Mouse (Mus musculus) kidney, adult 2 months (tissue): ENCODE results near the gene S1pr5. TPM values are rescaled to one million over a fixed set of nuclear protein-coding genes. Genes with fewer than 3 reads are reported as not detected.

ENCODE experiments used
- DNase-seq: peaks from one replicate; pipeline ENCODE4 v3.0.0; 2021
- H3K27ac ChIP-seq: fragments of 200-500 bp; 2 replicates; pipeline ENCODE4 v1.5.1; 2012; ENCODE audit warnings: low read depth, low read length, control low read depth, inconsistent platforms; ENCODE audit not compliant: insufficient read depth
- H3K27me3 ChIP-seq: fragments of 200-500 bp; replicated peaks from 2 replicates; pipeline ENCODE4 v1.6.1; 2012; ENCODE audit warnings: mild to moderate bottlenecking, moderate library complexity, low read length, inconsistent platforms; ENCODE audit not compliant: control insufficient read depth, insufficient read depth
- H3K36me3 ChIP-seq: fragments of 200-500 bp; 2 replicates; pipeline ENCODE4 v1.6.1; 2012; ENCODE audit warnings: mild to moderate bottlenecking, moderate library complexity, low read length, inconsistent platforms; ENCODE audit not compliant: control insufficient read depth, insufficient read depth
- H3K4me1 ChIP-seq: fragments of 200-500 bp; 2 replicates; pipeline ENCODE4 v1.6.1; 2011; ENCODE audit warnings: low read length; ENCODE audit not compliant: control insufficient read depth, insufficient read depth
- H3K4me3 ChIP-seq: fragments of 200-500 bp; 2 replicates; pipeline ENCODE4 v1.5.1; 2011; ENCODE audit warnings: mild to moderate bottlenecking, low read depth, low read length, control low read depth; ENCODE audit not compliant: insufficient read depth
- CTCF ChIP-seq: fragments of 200-500 bp; conservative IDR thresholded peaks from 2 replicates; pipeline ENCODE4 v1.5.1; 2011; ENCODE audit warnings: low read depth, mild to moderate bottlenecking, control low read depth, low read length, moderate library complexity, mixed read lengths; ENCODE audit not compliant: insufficient read depth, insufficient read length
- POLR2A ChIP-seq: fragments of 200-500 bp; IDR thresholded peaks from one replicate; pipeline ENCODE4 v1.6.1; 2011; ENCODE audit warnings: low read depth, low read length, control low read depth
- WGBS: fragments of 180-500 bp; shearing (Covaris S2); methylation state at CpG from one replicate; pipeline ENCODE4 v1.1.7; 2018; 5-methylcytosine and 5-hydroxymethylcytosine counted together
- polyA plus RNA-seq: library from polyadenylated mRNA; depleted of rRNA; stranded (reverse); fragments of >200 nt; gene quantifications from 2 replicates; pipeline ENCODE4 v1.2.3, GENCODE M21; 2012

S1pr5 gene
- polyA plus RNA-seq, 1 experiment, result 0.39 TPM

GRCm38 (mm10) chr9:21244428-21245112 is 3.7 kb downstream of the S1pr5 start:
- Histone ChIP-seq H3K4me3 (peak overlapping the region; percentile 39; the same call in 1 of the 2 replicates), H3K27ac (no peak overlapping the region), H3K36me3 (no peaks in the 10 kb centered on the region), H3K27me3 (peaks cover 5% of the 10 kb centered on the region), H3K4me1 (peaks cover under 1% of the 10 kb centered on the region; the same call in 1 of the 2 replicates)
- WGBS, result under 1% methylated on average over 72 of the region's 72 CpGs
- TF ChIP-seq POLR2A (no peak), CTCF (no peak)
- peak; percentile 27 for DNase-seq

DNA sequence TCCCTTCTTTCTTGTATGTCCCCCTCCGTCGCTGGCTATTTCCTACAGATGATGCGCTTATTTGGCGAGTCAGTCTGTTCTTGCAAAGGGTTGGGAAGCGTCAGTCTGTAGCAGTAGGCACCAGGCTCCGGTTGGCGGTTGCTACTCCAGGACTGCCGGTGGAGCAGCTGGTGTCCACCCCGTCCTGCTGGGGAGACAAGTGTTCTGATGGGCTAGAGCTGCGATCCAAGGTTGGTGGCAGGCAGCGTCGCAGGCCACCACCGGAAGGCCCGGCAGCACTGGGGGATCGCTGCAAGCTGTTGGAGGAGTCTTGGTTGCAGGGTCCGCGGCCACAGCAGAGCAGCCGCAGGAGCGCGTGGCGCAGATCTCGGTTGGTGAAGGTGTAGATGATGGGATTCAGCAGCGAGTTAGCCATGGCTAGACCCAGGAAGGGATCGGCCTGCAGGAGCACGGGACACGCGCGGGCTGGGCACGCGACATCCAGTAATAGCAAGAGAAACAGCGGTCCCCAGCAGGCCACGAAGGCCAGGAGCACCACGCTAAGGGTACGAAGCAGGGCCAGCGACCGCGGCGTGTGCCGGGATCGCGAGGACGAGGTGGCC is 4.3 kb downstream of the S1pr5 start:
- H3K4me3 ChIP-seq, result peak overlapping the region; percentile 39; the same call in 1 of the 2 replicates
- peaks cover 5% of the 10 kb centered on the region for H3K27me3 ChIP-seq
- no peak for DNase-seq
- peaks cover 4% of the 10 kb centered on the region; the same call in 1 of the 2 replicates for H3K4me1 ChIP-seq
- 8% methylated on average over 42 of the region's 42 CpGs for WGBS
- H3K36me3 ChIP-seq, result no peaks in the 10 kb centered on the region
- H3K27ac ChIP-seq, result no peak overlapping the region
- no peak for TF ChIP-seq POLR2A
- TF ChIP-seq CTCF, result no peak

GRCm38 (mm10) chr9:21241343-21241742 is 6.9 kb downstream of the S1pr5 start:
- peak; percentile 90 for DNase-seq
- TF ChIP-seq POLR2A (no peak), CTCF (peak; percentile 98)
- no peaks in the 10 kb centered on the region for H3K36me3 ChIP-seq
- 5% methylated on average over 11 of the region's 11 CpGs for WGBS
- peaks cover 5% of the 10 kb centered on the region for H3K27me3 ChIP-seq
- no peak overlapping the region for H3K27ac ChIP-seq
- peaks cover 18% of the 10 kb centered on the region for H3K4me1 ChIP-seq
- H3K4me3 ChIP-seq, result no peak overlapping the region

DNA sequence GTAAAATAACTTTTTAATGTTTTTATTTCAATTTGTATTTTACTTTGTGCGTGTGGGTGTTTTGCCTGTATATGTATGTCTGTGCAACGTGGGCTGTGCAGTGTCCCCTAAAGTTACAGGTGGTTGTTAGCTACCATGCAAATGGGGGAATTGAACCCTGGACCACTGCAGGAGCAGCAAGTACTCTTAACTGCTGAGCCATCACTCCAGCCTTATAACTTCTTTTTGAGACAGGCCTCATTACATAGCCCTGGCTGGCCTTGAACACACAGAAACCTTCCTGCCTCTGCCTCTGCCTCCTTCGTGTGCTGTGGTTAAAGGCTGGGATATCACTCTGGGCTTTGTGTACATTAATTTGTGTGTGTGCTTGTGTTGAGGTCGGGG is 8.8 kb downstream of the S1pr5 start:
- no peak for TF ChIP-seq CTCF
- no peak for TF ChIP-seq POLR2A
- H3K36me3 ChIP-seq, result no peaks in the 10 kb centered on the region
- peak overlapping the region; percentile 93 for H3K27ac ChIP-seq
- peaks cover 3% of the 10 kb centered on the region; the same call in 1 of the 2 replicates for H3K27me3 ChIP-seq
- DNase-seq, result no peak
- peak overlapping the region; percentile 91 for H3K4me3 ChIP-seq
- WGBS, result 35% methylated on average over 4 of the region's 4 CpGs
- H3K4me1 ChIP-seq, result peaks cover 18% of the 10 kb centered on the region

DNA sequence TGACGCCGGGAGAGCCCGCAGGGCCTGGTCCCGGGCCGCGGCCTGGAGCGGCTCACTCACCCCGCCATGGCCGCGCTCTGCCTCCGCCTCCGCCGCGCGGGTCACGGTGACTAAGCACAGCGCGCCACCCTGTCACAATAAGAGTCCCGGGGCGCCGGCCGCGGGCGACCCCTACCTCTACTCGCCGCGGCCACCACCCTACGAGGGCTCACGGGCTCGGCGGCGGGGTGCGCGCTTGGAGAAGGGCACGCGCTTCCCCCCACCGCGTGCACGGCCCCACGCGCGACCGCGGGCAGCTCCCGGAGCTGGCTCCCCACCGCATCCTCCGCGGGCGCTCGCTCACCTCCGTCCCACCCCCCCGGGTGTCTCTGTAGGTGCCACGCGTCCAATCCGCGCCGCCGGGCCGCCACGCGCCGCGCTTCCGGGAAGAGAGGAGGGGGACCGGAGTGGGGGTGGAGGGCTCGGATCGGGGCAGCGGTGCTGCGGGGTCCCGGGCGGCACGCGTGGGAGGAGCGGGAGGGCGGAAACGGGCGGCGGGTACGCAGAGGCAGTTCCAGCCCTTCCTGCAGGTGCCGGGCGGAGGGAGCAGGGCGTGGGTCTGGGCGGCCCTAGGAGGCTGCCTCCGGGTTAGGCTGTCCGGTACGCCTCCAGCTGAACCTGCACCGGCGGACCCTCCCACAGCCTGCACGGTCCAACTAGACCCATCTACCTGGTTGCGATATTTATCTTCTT is 9.3 kb downstream of the S1pr5 start, which contains the start of gene Keap1:
TSS of gene Keap1 (minus strand) at position 629 of the 732 bp plus-strand sequence.
- Histone ChIP-seq H3K4me1 (peaks cover 18% of the 10 kb centered on the region), H3K27me3 (peaks cover 1% of the 10 kb centered on the region; the same call in 1 of the 2 replicates), H3K4me3 (peak within 1 kb of the TSS; percentile 91), H3K36me3 (no peaks in the 10 kb centered on the region), H3K27ac (peak within 1 kb of the TSS; percentile 93)
- under 1% methylated on average over 87 of the region's 90 CpGs for WGBS
- peak; percentile 7 for TF ChIP-seq POLR2A
- no peak for TF ChIP-seq CTCF
- DNase-seq, result peak; percentile 87

GRCm38 (mm10) chr9:21238004-21238732 is 10.1 kb downstream of the S1pr5 start:
- H3K4me1 ChIP-seq, result peaks cover 18% of the 10 kb centered on the region
- H3K4me3 ChIP-seq, result peak overlapping the region; percentile 91
- H3K27me3 ChIP-seq, result no peaks in the 10 kb centered on the region
- no peaks in the 10 kb centered on the region; the same call in 1 of the 2 replicates for H3K36me3 ChIP-seq
- under 1% methylated on average over 29 of the region's 31 CpGs for WGBS
- peak overlapping the region; percentile 93 for H3K27ac ChIP-seq
- peak; percentile 51 for DNase-seq
- peak; percentile 6 for TF ChIP-seq POLR2A
- TF ChIP-seq CTCF, result no peak
